Mouse (Mus musculus): ENCODE measurements around the gene Hspg2. TPM values are rescaled to one million over a fixed set of nuclear protein-coding genes. Genes with fewer than 3 reads are reported as not detected.

Gene Hspg2
- polyA plus RNA-seq, 1 experiment = 32.5 TPM

- peak overlapping the region; percentile 92 for H3K4me3 ChIP-seq (ENCODE audit: insufficient read depth, low read depth, low read length)
- peaks cover 30% of the 10 kb centered on the region for H3K4me1 ChIP-seq (ENCODE audit: control insufficient read depth, insufficient read depth, insufficient read length, low read length)
- peak overlapping the region; percentile 97 for H3K27ac ChIP-seq (replicated peaks; ENCODE audit: low read depth, low read length)
Observed at GRCm38 (mm10) chr4:137470701-137471317, 2.2 kb downstream of the Hspg2 start.

- H3K4me3 ChIP-seq (ENCODE audit: insufficient read depth, low read depth, low read length) = peak overlapping the region; percentile 92
- peak overlapping the region; percentile 97 for H3K27ac ChIP-seq (replicated peaks; ENCODE audit: low read depth, low read length)
- peaks cover 31% of the 10 kb centered on the region for H3K4me1 ChIP-seq (ENCODE audit: control insufficient read depth, insufficient read depth, insufficient read length, low read length)
Observed at GRCm38 (mm10) chr4:137471326-137471725, 2.8 kb downstream of the Hspg2 start.

GRCm38 (mm10) chr4:137473240-137473639 lies 4.7 kb downstream of the Hspg2 start:
- H3K4me3 ChIP-seq (ENCODE audit: insufficient read depth, low read depth, low read length) = peak overlapping the region; percentile 43
- H3K4me1 ChIP-seq (ENCODE audit: control insufficient read depth, insufficient read depth, insufficient read length, low read length) = peaks cover 34% of the 10 kb centered on the region
- peak overlapping the region; percentile 92 for H3K27ac ChIP-seq (replicated peaks; ENCODE audit: low read depth, low read length)

GRCm38 (mm10) chr4:137473701-137474388 lies 5.3 kb downstream of the Hspg2 start:
- Histone ChIP-seq H3K27ac (replicated peaks; ENCODE audit: low read depth, low read length) (peak overlapping the region; percentile 92), H3K4me3 (ENCODE audit: insufficient read depth, low read depth, low read length) (peak overlapping the region; percentile 43), H3K4me1 (ENCODE audit: control insufficient read depth, insufficient read depth, insufficient read length, low read length) (peaks cover 37% of the 10 kb centered on the region)

- H3K4me1 ChIP-seq (ENCODE audit: control insufficient read depth, insufficient read depth, insufficient read length, low read length) = peaks cover 46% of the 10 kb centered on the region
- H3K4me3 ChIP-seq (ENCODE audit: insufficient read depth, low read depth, low read length) = peak overlapping the region; percentile 43
- H3K27ac ChIP-seq (replicated peaks; ENCODE audit: low read depth, low read length) = peak overlapping the region; percentile 92
Observed at GRCm38 (mm10) chr4:137474694-137475093, 6.1 kb downstream of the Hspg2 start.

GRCm38 (mm10) chr4:137475271-137476050 lies 6.9 kb downstream of the Hspg2 start:
- Histone ChIP-seq H3K4me1 (ENCODE audit: control insufficient read depth, insufficient read depth, insufficient read length, low read length) (peaks cover 50% of the 10 kb centered on the region), H3K27ac (replicated peaks; ENCODE audit: low read depth, low read length) (peak overlapping the region; percentile 92)

GRCm38 (mm10) chr4:137476065-137476760 lies 7.6 kb downstream of the Hspg2 start:
- Histone ChIP-seq H3K4me1 (ENCODE audit: control insufficient read depth, insufficient read depth, insufficient read length, low read length) (peaks cover 57% of the 10 kb centered on the region), H3K27ac (replicated peaks; ENCODE audit: low read depth, low read length) (peak overlapping the region; percentile 92), H3K4me3 (ENCODE audit: insufficient read depth, low read depth, low read length) (peak overlapping the region; percentile 47)

More at GRCm38 (mm10) chr4:137475271-137476050, 6.9 kb downstream of the Hspg2 start:
- H3K4me3 ChIP-seq (ENCODE audit: insufficient read depth, low read depth, low read length) = peak overlapping the region; percentile 47

GRCm38 (mm10) chr4:137476761-137477237 lies 8.2 kb downstream of the Hspg2 start:
- peak overlapping the region; percentile 47 for H3K4me3 ChIP-seq (ENCODE audit: insufficient read depth, low read depth, low read length)
- H3K27ac ChIP-seq (replicated peaks; ENCODE audit: low read depth, low read length) = peak overlapping the region; percentile 92
- peaks cover 63% of the 10 kb centered on the region for H3K4me1 ChIP-seq (ENCODE audit: control insufficient read depth, insufficient read depth, insufficient read length, low read length)

- Histone ChIP-seq H3K4me3 (ENCODE audit: insufficient read depth, low read depth, low read length) (peak overlapping the region; percentile 47), H3K27ac (replicated peaks; ENCODE audit: low read depth, low read length) (peak overlapping the region; percentile 92), H3K4me1 (ENCODE audit: control insufficient read depth, insufficient read depth, insufficient read length, low read length) (peaks cover 67% of the 10 kb centered on the region)
Observed at GRCm38 (mm10) chr4:137477611-137478010, 9.0 kb downstream of the Hspg2 start.

- Histone ChIP-seq H3K4me3 (ENCODE audit: insufficient read depth, low read depth, low read length) (peak overlapping the region; percentile 47), H3K27ac (replicated peaks; ENCODE audit: low read depth, low read length) (peak overlapping the region; percentile 97), H3K4me1 (ENCODE audit: control insufficient read depth, insufficient read depth, insufficient read length, low read length) (peaks cover 61% of the 10 kb centered on the region)
Observed at GRCm38 (mm10) chr4:137478306-137478705, 9.7 kb downstream of the Hspg2 start.

GRCm38 (mm10) chr4:137479757-137480156 lies 11.2 kb downstream of the Hspg2 start:
- H3K4me3 ChIP-seq (ENCODE audit: insufficient read depth, low read depth, low read length) = 0 out of 2 replicates have a peak overlapping the region, but pooled peaks have one; percentile 3
- H3K27ac ChIP-seq (replicated peaks; ENCODE audit: low read depth, low read length) = peak overlapping the region; percentile 97
- H3K4me1 ChIP-seq (ENCODE audit: control insufficient read depth, insufficient read depth, insufficient read length, low read length) = peaks cover 68% of the 10 kb centered on the region

GRCm38 (mm10) chr4:137480191-137480992 lies 11.8 kb downstream of the Hspg2 start:
- H3K4me3 ChIP-seq (ENCODE audit: insufficient read depth, low read depth, low read length) = peak overlapping the region; percentile 3; the same call in 1 of the 2 replicates
- peaks cover 68% of the 10 kb centered on the region for H3K4me1 ChIP-seq (ENCODE audit: control insufficient read depth, insufficient read depth, insufficient read length, low read length)
- H3K27ac ChIP-seq (replicated peaks; ENCODE audit: low read depth, low read length) = peak overlapping the region; percentile 97

GRCm38 (mm10) chr4:137480993-137481340 lies 12.4 kb downstream of the Hspg2 start:
- H3K27ac ChIP-seq (replicated peaks; ENCODE audit: low read depth, low read length) = peak overlapping the region; percentile 97
- no peak overlapping the region for H3K4me3 ChIP-seq (ENCODE audit: insufficient read depth, low read depth, low read length)
- H3K4me1 ChIP-seq (ENCODE audit: control insufficient read depth, insufficient read depth, insufficient read length, low read length) = peaks cover 68% of the 10 kb centered on the region
